Mouse (Mus musculus) thymus, adult 2 months (tissue): ENCODE measurements around the gene Pole3. TPM values are rescaled to one million over a fixed set of nuclear protein-coding genes. Genes with fewer than 3 reads are reported as not detected.

Experiments
- DNase-seq: peaks from one replicate; pipeline ENCODE4 v3.0.0; 2021
- H3K27ac ChIP-seq: fragments of 200-500 bp; 2 replicates; pipeline ENCODE4 v1.5.1; 2012; ENCODE audit warnings: low read length, control low read depth; ENCODE audit not compliant: control insufficient read depth, insufficient read depth
- H3K27me3 ChIP-seq: fragments of 200-500 bp; 2 replicates; pipeline ENCODE4 v1.6.1; 2012; ENCODE audit warnings: mild to moderate bottlenecking, low read length, moderate library complexity, mixed read lengths; ENCODE audit not compliant: control insufficient read depth, insufficient read depth
- H3K36me3 ChIP-seq: fragments of 200-500 bp; 2 replicates; pipeline ENCODE4 v1.6.1; 2012; ENCODE audit warnings: mild to moderate bottlenecking, low read length, moderate library complexity; ENCODE audit not compliant: control insufficient read depth, insufficient read depth
- H3K4me1 ChIP-seq: fragments of 200-500 bp; replicated peaks from 2 replicates; pipeline ENCODE4 v1.6.1; 2012; ENCODE audit warnings: low read length; ENCODE audit not compliant: control insufficient read depth, insufficient read depth
- H3K4me3 ChIP-seq: fragments of 200-500 bp; 2 replicates; pipeline ENCODE4 v1.5.1; 2012; ENCODE audit warnings: mild to moderate bottlenecking, low read length, control low read depth, moderate library complexity; ENCODE audit not compliant: control insufficient read depth, insufficient read depth
- CTCF ChIP-seq: fragments of 200-500 bp; IDR thresholded peaks from 2 replicates; pipeline ENCODE4 v1.5.1; 2012; ENCODE audit warnings: mild to moderate bottlenecking, control low read depth, low read length, moderate library complexity, borderline replicate concordance; ENCODE audit not compliant: control insufficient read depth, poor library complexity, insufficient read depth; ENCODE audit errors: extremely low read depth
- POLR2A ChIP-seq: fragments of 200-500 bp; IDR thresholded peaks from 2 replicates; pipeline ENCODE4 v1.6.1; 2012; ENCODE audit warnings: mild to moderate bottlenecking, low read length, control low read depth, moderate library complexity; ENCODE audit not compliant: control insufficient read depth, poor library complexity, insufficient read depth; ENCODE audit errors: extremely low read depth
- WGBS: fragments of 180-500 bp; shearing (Covaris S2); methylation state at CpG from one replicate; pipeline ENCODE4 v1.1.7; 2018; 5-methylcytosine and 5-hydroxymethylcytosine counted together
- polyA plus RNA-seq: library from polyadenylated mRNA; depleted of rRNA; stranded (reverse); fragments of >200 nt; gene quantifications from 2 replicates; pipeline ENCODE4 v1.2.3, GENCODE M21; 2012; rRNA removed

The Pole3 gene
- polyA plus RNA-seq: 18.0 and 20.9 TPM in 2 replicates

- peak; percentile 92 for DNase-seq
- H3K27ac ChIP-seq: peak within 1 kb of the TSS; percentile 28; the same call in 1 of the 2 replicates
- peaks cover 5% of the 10 kb centered on the region for H3K4me1 ChIP-seq
- H3K36me3 ChIP-seq: no peaks in the 10 kb centered on the region
- peak within 1 kb of the TSS; percentile 61 for H3K4me3 ChIP-seq
- no peaks in the 10 kb centered on the region for H3K27me3 ChIP-seq
- TF ChIP-seq POLR2A (no peak), CTCF (no peak)
- WGBS: under 1% methylated on average over 59 of the region's 59 CpGs
These were observed at the start of gene Pole3, which contains the start of gene 4933430I17Rik for GRCm38 (mm10) chr4:62524651-62525488. Pole3 (minus strand) TSS chr4:62525068. 4933430I17Rik (plus strand) TSS chr4:62525369.

DNA sequence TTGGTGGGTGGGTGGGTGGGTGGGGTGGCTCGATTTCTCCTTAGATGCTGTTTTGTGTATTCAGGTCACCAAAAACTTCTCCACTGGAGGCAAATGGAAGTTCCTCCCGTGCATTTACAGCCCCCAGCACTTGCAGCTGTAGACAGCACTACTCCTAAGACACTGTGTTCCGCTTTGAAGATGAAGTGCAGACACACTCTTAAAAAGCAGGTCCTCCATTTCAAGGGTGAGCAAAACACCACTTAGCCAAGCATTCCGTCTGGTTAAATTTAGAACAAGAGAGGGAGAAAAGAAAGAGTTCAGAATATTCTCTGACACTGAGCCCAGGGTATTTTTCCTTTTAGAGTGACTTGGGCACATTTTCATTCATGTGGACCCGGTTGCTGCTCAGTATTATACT is 45.2 kb upstream of the Pole3 start:
- Histone ChIP-seq H3K27me3 (no peaks in the 10 kb centered on the region), H3K4me1 (no peaks in the 10 kb centered on the region; the same call in 1 of the 2 replicates), H3K27ac (no peak overlapping the region), H3K4me3 (no peak overlapping the region), H3K36me3 (no peaks in the 10 kb centered on the region)
- no peak for TF ChIP-seq POLR2A
- no peak for TF ChIP-seq CTCF
- DNase-seq: no peak
- WGBS: 87% methylated on average over 5 of the region's 5 CpGs

DNA sequence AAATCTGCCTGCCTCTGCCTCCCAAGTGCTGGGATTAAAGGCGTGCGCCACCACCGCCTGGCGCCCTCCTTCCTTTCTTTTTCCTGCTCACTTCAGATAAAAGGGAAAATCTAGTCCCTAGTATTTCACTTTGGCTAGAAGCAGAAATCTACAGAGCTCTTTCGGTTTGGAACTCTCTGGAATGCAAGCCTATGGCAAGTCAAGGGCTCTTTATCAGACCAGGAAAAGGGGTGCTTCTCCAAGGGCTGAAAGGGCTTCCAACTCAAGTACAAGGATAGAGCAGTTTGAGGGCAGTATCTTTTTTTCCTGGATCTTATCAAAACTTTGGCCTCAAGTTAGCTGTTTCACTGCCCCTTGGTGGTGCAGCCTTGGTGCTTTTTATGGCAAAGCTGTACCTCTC is 44.7 kb upstream of the Pole3 start:
- no peak overlapping the region for H3K4me3 ChIP-seq
- no peaks in the 10 kb centered on the region for H3K36me3 ChIP-seq
- no peaks in the 10 kb centered on the region; the same call in 1 of the 2 replicates for H3K4me1 ChIP-seq
- no peak for DNase-seq
- WGBS: 98% methylated on average over 5 of the region's 5 CpGs
- no peak overlapping the region for H3K27ac ChIP-seq
- H3K27me3 ChIP-seq: no peaks in the 10 kb centered on the region
- TF ChIP-seq POLR2A (no peak), CTCF (no peak)

DNA sequence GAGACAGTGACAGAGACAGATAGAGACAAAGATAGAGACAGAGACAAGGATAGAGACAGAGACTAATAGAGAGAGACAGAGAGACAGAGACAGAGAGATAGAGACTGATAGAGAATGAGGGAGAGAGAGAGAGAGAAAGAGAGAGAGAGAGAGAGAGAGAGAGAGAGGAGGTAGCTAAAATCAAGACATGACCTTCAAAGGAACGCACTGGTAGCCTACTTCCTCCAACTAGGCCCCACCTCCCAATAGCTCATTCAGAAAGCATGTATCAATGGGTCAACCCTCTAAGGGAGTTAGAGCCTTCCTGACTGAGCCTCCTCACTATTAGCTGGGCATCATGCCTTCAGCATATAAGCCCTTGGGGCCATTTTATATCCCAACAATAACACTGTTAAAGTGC is 43.5 kb upstream of the Pole3 start:
- H3K4me3 ChIP-seq: no peak overlapping the region
- TF ChIP-seq CTCF (no peak), POLR2A (no peak)
- H3K4me1 ChIP-seq: no peaks in the 10 kb centered on the region; the same call in 1 of the 2 replicates
- no peaks in the 10 kb centered on the region for H3K27me3 ChIP-seq
- no peak for DNase-seq
- WGBS: 68% methylated on average over 1 of the region's 1 CpGs
- no peak overlapping the region for H3K27ac ChIP-seq
- H3K36me3 ChIP-seq: no peaks in the 10 kb centered on the region

DNA sequence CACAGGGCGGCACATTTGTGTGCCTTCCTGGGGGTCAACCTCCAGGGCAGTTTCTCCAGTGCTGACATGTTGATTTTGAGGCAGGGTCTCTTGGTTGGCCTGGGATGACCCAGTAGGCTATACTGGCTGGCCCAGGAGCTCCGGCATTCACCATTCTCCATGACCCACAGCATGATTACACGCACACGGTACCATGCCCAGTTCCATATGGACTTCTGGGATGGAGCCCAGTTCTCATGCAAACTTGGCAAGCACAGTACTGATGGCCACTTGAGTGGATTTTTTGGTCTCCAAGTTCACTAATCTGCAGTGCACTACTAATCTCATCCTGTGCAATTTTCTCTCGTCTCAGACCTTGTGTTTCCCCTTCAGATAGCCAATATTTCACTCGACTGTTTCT is 42.8 kb upstream of the Pole3 start:
- WGBS: 92% methylated on average over 6 of the region's 6 CpGs

GRCm38 (mm10) chr4:62566530-62566929 is 41.7 kb upstream of the Pole3 start:
- Histone ChIP-seq H3K27me3 (no peaks in the 10 kb centered on the region), H3K27ac (no peak overlapping the region), H3K36me3 (no peaks in the 10 kb centered on the region), H3K4me1 (peaks cover 5% of the 10 kb centered on the region), H3K4me3 (no peak overlapping the region)
- TF ChIP-seq POLR2A (no peak), CTCF (no peak)
- WGBS: 96% methylated on average over 4 of the region's 4 CpGs
- no peak for DNase-seq

More for the DNA sequence above, 42.8 kb upstream of the Pole3 start:
- DNase-seq: no peak
- TF ChIP-seq CTCF: no peak
- TF ChIP-seq POLR2A: no peak
- no peaks in the 10 kb centered on the region; the same call in 1 of the 2 replicates for H3K4me1 ChIP-seq
- no peaks in the 10 kb centered on the region for H3K27me3 ChIP-seq
- no peak overlapping the region for H3K27ac ChIP-seq
- no peak overlapping the region for H3K4me3 ChIP-seq
- H3K36me3 ChIP-seq: no peaks in the 10 kb centered on the region
